Mouse (Mus musculus): Measurements from ENCODE around the gene Riox1. TPM values are rescaled to one million over a fixed set of nuclear protein-coding genes. Genes with fewer than 3 reads are reported as not detected.
"Not testable (repeated sequence)": the region's sequence is repeated elsewhere in the genome, so short reads cannot be mapped to it uniquely, and the experiment has no call there.

Gene Riox1
- polyA plus RNA-seq, 1 experiment: 7.2 TPM

DNA sequence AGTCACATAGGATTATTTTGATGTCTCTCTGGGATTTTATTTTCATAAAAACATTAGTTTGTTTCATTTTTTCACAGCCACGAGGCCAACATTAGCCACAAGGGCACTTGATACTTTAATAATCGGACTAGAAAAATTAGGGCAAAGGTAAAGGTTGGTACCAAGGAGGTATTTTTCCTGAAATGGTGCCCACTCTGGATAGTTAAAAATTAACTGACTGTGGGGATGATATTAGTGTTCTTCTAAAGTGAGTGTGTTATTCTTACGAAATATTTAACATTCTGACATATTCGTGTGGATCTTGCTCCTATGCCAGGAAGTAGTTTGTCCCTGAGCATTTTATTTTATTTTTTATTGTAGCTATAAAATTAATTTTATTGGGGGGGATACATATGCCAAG, 31.2 kb downstream of the Riox1 start:
- Histone ChIP-seq H3K27ac (ENCODE audit: insufficient read depth, low read depth, low read length) (no peak overlapping the region), H3K4me1 (ENCODE audit: control insufficient read depth, insufficient read depth, low read length) (peaks cover 1% of the 10 kb centered on the region), H3K4me3 (ENCODE audit: insufficient read depth, low read length) (no peak overlapping the region)
- TF ChIP-seq POLR2A (IDR thresholded peaks at IDR 0.05; ENCODE audit: borderline replicate concordance, low read depth, low read length): no peak
- TF ChIP-seq CTCF (IDR thresholded peaks at IDR 0.05; ENCODE audit: low read depth, low read length): no peak

DNA sequence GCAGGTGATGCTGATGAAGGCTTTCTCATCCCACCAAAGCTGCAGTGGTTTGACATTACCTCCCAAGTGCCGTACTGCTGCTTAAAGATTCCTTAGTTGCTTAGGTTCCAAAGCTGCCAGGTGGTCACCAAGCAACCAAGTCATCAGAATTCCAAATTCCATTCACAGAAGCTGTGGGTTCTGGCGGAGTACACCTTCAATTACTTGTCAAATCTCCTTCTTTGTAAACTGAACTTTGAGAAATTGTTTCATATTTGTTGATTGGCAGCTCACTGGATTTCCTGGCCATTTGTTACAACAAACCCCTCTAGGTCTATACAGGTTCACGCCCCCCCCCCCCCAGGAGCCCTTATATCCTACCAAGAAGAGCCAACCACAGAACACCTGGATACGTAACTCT, 34.3 kb downstream of the Riox1 start, which contains the start of gene Heatr4:
Gene Heatr4 (minus strand): TSS at position 101 of the 400 bp plus-strand sequence.
- Histone ChIP-seq H3K27ac (ENCODE audit: insufficient read depth, low read depth, low read length) (no peak within 1 kb of the TSS), H3K4me3 (ENCODE audit: insufficient read depth, low read length) (no peak within 1 kb of the TSS), H3K4me1 (ENCODE audit: control insufficient read depth, insufficient read depth, low read length) (peaks cover 9% of the 10 kb centered on the region)
- TF ChIP-seq POLR2A (IDR thresholded peaks at IDR 0.05; ENCODE audit: borderline replicate concordance, low read depth, low read length): no peak
- TF ChIP-seq CTCF (IDR thresholded peaks at IDR 0.05; ENCODE audit: low read depth, low read length): no peak

DNA sequence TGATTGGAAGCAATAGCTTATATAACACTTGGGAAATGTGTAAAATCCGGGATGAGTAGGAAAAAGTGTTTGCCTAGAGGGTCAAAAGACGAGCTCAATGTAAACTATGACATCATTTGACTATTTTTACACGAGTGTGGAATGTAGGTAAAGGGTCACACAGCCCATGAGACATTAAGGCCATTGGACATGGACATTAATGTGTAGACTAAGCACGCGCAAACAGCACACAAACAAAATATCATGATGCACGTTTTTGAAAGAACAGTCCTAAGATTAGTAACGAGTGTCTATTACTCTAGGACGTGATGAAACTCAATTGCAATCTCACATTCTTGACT, 36.8 kb downstream of the Riox1 start:
- TF ChIP-seq CTCF (IDR thresholded peaks at IDR 0.05; ENCODE audit: low read depth, low read length): no peak
- no peak for TF ChIP-seq POLR2A (IDR thresholded peaks at IDR 0.05; ENCODE audit: borderline replicate concordance, low read depth, low read length)
- H3K4me3 ChIP-seq (ENCODE audit: insufficient read depth, low read length): peak overlapping the region; percentile 63
- H3K4me1 ChIP-seq (ENCODE audit: control insufficient read depth, insufficient read depth, low read length): peaks cover 9% of the 10 kb centered on the region
- H3K27ac ChIP-seq (ENCODE audit: insufficient read depth, low read depth, low read length): peak overlapping the region; percentile 51

DNA sequence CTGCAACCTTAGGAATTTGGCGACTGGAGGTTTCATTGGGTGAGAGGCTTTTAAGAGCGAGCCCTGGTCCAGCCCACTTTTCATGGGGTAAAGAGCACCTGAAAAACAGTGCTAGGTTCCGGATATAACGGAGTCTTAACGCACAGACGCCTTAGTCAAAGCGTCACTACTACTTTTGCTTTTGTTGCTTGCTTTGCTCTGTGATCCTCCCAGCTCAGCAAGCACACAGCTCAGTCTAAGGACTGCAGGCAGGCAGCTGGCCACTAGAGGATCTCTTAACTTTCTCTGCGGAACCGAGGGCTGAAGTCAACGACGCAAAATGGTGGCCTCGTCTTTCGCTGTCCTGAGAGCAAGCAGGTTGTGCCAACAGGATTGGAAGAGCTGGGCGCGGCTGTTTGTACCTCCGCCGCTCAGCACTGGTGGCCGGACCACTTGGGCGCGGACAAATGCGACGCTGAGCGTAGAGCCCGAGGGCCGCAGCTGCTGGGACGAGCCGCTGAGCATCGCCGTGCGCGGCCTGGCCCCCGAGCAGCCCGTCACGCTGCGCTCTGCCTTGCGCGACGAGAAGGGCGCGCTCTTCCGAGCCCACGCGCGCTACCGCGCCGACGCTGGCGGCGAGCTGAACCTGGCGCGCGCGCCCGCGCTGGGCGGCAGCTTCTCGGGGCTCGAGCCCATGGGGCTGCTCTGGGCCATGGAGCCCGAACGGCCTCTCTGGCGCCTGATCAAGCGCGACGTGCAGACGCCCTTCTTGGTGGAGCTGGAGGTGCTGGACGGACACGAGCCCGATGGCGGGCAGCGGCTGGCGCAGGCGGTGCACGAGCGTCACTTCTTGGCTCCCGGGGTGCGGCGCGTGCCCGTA, 37.4 kb downstream of the Riox1 start, which contains the start of gene Acot2:
Gene Acot2 (plus strand): TSS at position 279 of the 859 bp plus-strand sequence.
- peaks cover 9% of the 10 kb centered on the region for H3K4me1 ChIP-seq (ENCODE audit: control insufficient read depth, insufficient read depth, low read length)
- TF ChIP-seq CTCF (IDR thresholded peaks at IDR 0.05; ENCODE audit: low read depth, low read length): peak; percentile 36; the same call in 1 of the 2 replicates
- no peak for TF ChIP-seq POLR2A (IDR thresholded peaks at IDR 0.05; ENCODE audit: borderline replicate concordance, low read depth, low read length)
- peak within 1 kb of the TSS; percentile 63 for H3K4me3 ChIP-seq (ENCODE audit: insufficient read depth, low read length)
- peak within 1 kb of the TSS; percentile 51 for H3K27ac ChIP-seq (ENCODE audit: insufficient read depth, low read depth, low read length)

DNA sequence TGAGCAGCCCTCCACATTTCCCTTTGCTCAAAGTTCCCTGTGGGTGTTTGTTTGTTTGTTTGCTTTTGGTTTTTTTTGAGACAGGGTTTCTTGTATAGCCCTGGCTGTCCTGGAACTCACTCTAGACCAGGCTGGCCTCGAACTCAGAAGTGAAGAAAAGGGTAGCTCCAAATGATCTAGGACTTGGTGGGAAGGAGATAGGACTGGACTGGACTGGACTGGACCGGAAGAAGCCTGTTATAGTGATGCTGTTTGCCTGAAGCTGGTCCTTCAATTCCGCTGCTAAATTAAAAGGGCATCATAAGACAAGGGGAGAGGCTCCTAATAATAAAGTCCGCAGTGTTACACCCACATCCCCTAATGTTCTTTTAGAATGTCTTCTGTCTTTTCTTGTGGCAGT, 38.1 kb downstream of the Riox1 start:
- TF ChIP-seq CTCF (IDR thresholded peaks at IDR 0.05; ENCODE audit: low read depth, low read length) (no peak), POLR2A (IDR thresholded peaks at IDR 0.05; ENCODE audit: borderline replicate concordance, low read depth, low read length) (no peak)
- Histone ChIP-seq H3K4me3 (ENCODE audit: insufficient read depth, low read length) (peak overlapping the region; percentile 63), H3K4me1 (ENCODE audit: control insufficient read depth, insufficient read depth, low read length) (peaks cover 9% of the 10 kb centered on the region), H3K27ac (ENCODE audit: insufficient read depth, low read depth, low read length) (no peak overlapping the region)

DNA sequence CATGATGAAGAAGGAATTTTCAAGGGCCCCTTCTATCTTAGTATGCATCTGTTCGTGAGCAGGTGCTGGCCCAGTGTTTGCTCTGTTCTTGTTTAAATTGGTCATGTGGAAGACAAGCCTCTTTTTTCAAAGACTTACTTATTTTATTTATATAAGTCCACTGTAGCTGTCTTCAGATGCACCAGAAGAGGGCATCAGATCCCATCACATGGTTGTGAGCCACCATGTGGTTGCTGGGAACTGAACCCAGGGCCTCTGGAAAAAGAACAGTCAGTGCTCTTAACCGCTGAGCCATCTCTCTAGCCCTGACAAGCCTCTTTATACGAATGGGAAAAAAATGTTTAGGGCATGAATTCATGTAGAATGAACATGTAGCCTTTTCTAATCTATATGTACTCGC, 39.0 kb downstream of the Riox1 start:
- no peak overlapping the region for H3K27ac ChIP-seq (ENCODE audit: insufficient read depth, low read depth, low read length)
- H3K4me3 ChIP-seq (ENCODE audit: insufficient read depth, low read length): no peak overlapping the region
- no peak for TF ChIP-seq POLR2A (IDR thresholded peaks at IDR 0.05; ENCODE audit: borderline replicate concordance, low read depth, low read length)
- no peak for TF ChIP-seq CTCF (IDR thresholded peaks at IDR 0.05; ENCODE audit: low read depth, low read length)
- peaks cover 9% of the 10 kb centered on the region for H3K4me1 ChIP-seq (ENCODE audit: control insufficient read depth, insufficient read depth, low read length)

DNA sequence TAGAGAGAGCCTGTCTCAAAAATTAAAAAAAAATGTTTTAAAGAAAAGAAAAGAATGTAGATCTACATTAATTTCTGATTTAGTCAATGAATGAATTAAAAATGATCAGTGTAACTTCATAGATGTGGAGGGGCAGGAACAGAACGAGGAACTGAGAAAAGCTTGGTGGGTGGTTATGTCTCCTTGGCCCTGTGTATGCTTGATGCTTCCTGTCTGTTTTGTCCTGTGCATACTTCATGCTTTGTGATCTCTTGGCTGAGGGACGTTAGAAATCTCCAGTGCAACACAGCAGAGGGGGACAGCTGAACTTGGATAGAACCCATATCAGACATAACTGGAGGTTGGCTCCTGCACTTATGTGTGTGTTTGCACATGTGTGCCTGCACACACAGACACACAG, 46.8 kb downstream of the Riox1 start:
- Histone ChIP-seq H3K27ac (ENCODE audit: insufficient read depth, low read depth, low read length) (no peak overlapping the region), H3K4me3 (ENCODE audit: insufficient read depth, low read length) (no peak overlapping the region), H3K4me1 (ENCODE audit: control insufficient read depth, insufficient read depth, low read length) (peaks cover 8% of the 10 kb centered on the region)
- no peak for TF ChIP-seq POLR2A (IDR thresholded peaks at IDR 0.05; ENCODE audit: borderline replicate concordance, low read depth, low read length)
- no peak for TF ChIP-seq CTCF (IDR thresholded peaks at IDR 0.05; ENCODE audit: low read depth, low read length)

DNA sequence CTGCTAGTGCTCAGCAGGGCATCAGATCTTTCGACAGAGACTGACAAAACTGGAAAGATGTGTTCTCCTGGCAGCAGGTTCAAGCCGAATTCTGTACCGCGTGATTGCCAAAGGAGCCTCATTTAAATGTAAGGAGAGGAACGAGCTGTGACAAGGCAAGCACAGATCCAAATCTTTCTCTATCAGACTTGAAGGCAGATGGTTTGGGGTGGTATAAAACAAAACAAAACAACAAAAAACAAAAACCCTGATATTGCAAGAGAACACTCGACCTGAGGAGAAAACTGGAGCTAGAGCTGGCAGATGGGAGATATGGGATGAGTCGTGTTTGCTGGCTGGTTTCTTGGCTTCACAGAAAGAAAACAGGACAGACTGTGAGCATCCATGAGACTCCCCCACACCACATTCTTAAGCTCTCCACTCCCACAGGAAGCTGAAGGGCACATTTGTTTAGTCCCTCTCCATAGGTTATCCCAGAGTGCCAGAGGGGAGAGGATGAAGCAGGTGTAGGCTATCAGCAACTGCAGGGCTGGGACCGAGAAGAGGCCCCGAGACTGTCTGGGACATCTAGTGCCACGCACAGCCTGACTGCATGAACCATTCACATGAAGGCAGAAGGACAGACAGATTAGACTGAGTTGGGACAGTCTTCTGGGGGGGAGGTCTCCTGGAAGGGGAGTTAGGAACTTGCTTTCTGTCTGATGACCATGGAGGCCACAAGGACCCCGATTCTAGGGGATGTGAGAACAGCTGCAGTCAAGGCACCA, 48.1 kb downstream of the Riox1 start:
- peaks cover 11% of the 10 kb centered on the region for H3K4me1 ChIP-seq (ENCODE audit: control insufficient read depth, insufficient read depth, low read length)
- no peak overlapping the region for H3K27ac ChIP-seq (ENCODE audit: insufficient read depth, low read depth, low read length)
- TF ChIP-seq POLR2A (IDR thresholded peaks at IDR 0.05; ENCODE audit: borderline replicate concordance, low read depth, low read length) (no peak), CTCF (IDR thresholded peaks at IDR 0.05; ENCODE audit: low read depth, low read length) (no peak)
- H3K4me3 ChIP-seq (ENCODE audit: insufficient read depth, low read length): no peak overlapping the region

DNA sequence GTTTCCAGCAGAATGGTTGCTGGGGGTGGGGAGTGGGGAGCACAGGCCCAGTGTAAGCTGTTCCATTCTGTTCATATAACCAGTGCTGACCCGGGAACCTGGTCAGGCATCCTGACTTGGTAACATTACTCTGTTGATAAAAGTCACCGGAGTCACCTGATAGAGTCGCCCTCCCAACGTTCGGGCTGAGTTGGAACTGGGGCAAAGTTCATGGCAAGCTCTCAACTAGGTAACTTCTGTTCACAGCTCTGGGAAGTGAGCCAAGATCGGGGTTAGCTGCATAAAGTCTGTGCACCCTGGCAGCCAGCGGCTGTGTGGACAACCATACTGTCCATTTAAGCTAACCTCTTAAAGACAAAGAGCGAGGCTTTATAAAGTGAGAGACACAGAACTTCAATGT, 48.8 kb downstream of the Riox1 start:
- not testable (repeated sequence) for H3K4me3 ChIP-seq (ENCODE audit: insufficient read depth, low read length); H3K27ac ChIP-seq (ENCODE audit: insufficient read depth, low read depth, low read length)
- H3K4me1 ChIP-seq (ENCODE audit: control insufficient read depth, insufficient read depth, low read length): peaks cover 15% of the 10 kb centered on the region

DNA sequence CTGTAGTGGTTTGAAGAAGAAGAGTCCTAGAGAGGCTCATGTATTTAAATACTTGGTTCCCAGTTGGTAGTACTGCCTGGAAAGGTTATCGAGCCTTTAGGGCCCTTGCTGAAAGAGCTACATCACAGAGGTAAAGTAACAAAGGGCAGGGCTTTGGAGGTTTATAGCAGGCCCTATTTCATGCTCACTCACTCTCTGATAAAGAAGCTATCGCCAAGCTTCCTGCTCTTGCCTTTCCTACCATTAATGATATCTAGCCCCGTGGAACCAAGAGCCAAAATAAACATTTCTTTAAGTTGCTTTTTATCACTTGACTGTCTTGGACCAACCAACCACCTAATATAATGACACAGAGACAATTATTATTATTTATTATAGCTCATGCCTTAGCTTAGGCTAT, 50.0 kb downstream of the Riox1 start:
- Histone ChIP-seq H3K4me3 (ENCODE audit: insufficient read depth, low read length) (no peak overlapping the region), H3K4me1 (ENCODE audit: control insufficient read depth, insufficient read depth, low read length) (peaks cover 21% of the 10 kb centered on the region), H3K27ac (ENCODE audit: insufficient read depth, low read depth, low read length) (no peak overlapping the region)
- TF ChIP-seq CTCF (IDR thresholded peaks at IDR 0.05; ENCODE audit: low read depth, low read length) (no peak), POLR2A (IDR thresholded peaks at IDR 0.05; ENCODE audit: borderline replicate concordance, low read depth, low read length) (no peak)

Other genes with a start within 250 kb of the Riox1 start
- gene Papln, start 187.0 kb upstream of the Riox1 start, polyA plus RNA-seq (2012; ENCODE audit: insufficient read depth, insufficient read length, missing spikeins): not detected in 2 replicates
- gene Numb, start 28.7 kb upstream of the Riox1 start, polyA plus RNA-seq (2012; ENCODE audit: insufficient read depth, insufficient read length, missing spikeins): 33.0 and 42.4 TPM in 2 replicates
- not detected in 2 replicates for gene Heatr4, start 34.2 kb downstream of the Riox1 start, polyA plus RNA-seq (2012; ENCODE audit: insufficient read depth, insufficient read length, missing spikeins)
- 12.5 and 15.0 TPM in 2 replicates for gene Acot2, start 37.3 kb downstream of the Riox1 start, polyA plus RNA-seq (2012; ENCODE audit: insufficient read depth, insufficient read length, missing spikeins)
- 13.0 and 14.5 TPM in 2 replicates for gene Acot1, start 58.9 kb downstream of the Riox1 start, polyA plus RNA-seq (2012; ENCODE audit: insufficient read depth, insufficient read length, missing spikeins)
- gene Acot4, start 87.8 kb downstream of the Riox1 start, polyA plus RNA-seq (2012; ENCODE audit: insufficient read depth, insufficient read length, missing spikeins): 0.09 and 0.36 TPM in 2 replicates
- not detected in 2 replicates for gene Gm49366, start 88.3 kb downstream of the Riox1 start, polyA plus RNA-seq (2012; ENCODE audit: insufficient read depth, insufficient read length, missing spikeins)
- not detected in 2 replicates for gene Acot3, start 101.5 kb downstream of the Riox1 start, polyA plus RNA-seq (2012; ENCODE audit: insufficient read depth, insufficient read length, missing spikeins)
- not detected in 2 replicates for gene Acot5, start 118.7 kb downstream of the Riox1 start, polyA plus RNA-seq (2012; ENCODE audit: insufficient read depth, insufficient read length, missing spikeins)
- 0.47 and 0.49 TPM in 2 replicates for gene Acot6, start 150.0 kb downstream of the Riox1 start, polyA plus RNA-seq (2012; ENCODE audit: insufficient read depth, insufficient read length, missing spikeins)
- gene Dnal1, start 163.8 kb downstream of the Riox1 start, polyA plus RNA-seq (2012; ENCODE audit: insufficient read depth, insufficient read length, missing spikeins): 3.9 TPM in 2 replicates
- gene Pnma1, start 197.9 kb downstream of the Riox1 start, polyA plus RNA-seq (2012; ENCODE audit: insufficient read depth, insufficient read length, missing spikeins): 0.23 TPM in 1 of 2 replicates, not detected in the other

Measured in bone marrow macrophage, adult 2 months (primary cell).